Mouse (Mus musculus): Measurements from ENCODE around the gene Pgbd5. TPM values are rescaled to one million over a fixed set of nuclear protein-coding genes. Genes with fewer than 3 reads are reported as not detected.
"Not testable (repeated sequence)": the region's sequence is repeated elsewhere in the genome, so short reads cannot be mapped to it uniquely, and the experiment has no call there.

Gene Pgbd5
- total and polyA plus RNA-seq, 2 experiments from 2014 or later, result 13.5 to 77.0 TPM

DNA sequence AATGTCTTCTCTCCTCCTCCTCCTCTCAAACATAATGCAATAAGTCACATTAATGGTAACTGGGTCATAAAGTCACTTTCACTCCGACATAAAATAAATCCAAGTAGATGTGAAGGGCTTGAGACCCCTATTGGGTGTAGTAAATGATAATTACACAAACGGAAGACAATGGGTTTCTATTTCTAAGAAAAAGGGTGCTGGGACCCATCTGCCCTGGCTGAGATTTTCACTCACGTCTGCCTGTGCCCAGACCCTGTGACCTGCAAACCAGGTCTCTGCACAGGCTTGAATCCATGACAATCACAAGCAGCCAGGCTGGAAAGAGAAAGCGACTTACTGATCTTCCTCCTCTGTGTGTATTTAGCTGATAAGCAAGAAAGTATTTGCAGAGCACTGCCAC, 4.3 kb downstream of the Pgbd5 start:
- Histone ChIP-seq H3K36me3 (ENCODE audit: insufficient read depth, low read length) (no peaks in the 10 kb centered on the region), H3K4me1 (ENCODE audit: insufficient read depth, low read length) (peaks cover 23% of the 10 kb centered on the region), H3K9me3 (ENCODE audit: low read length) (no peaks in the 10 kb centered on the region), H3K4me3 (ENCODE audit: low read depth, low read length) (0 out of 2 replicates have a peak overlapping the region, but pooled peaks have one; percentile 85), H3K27me3 (ENCODE audit: insufficient read depth, low read length) (no peaks in the 10 kb centered on the region), H3K9ac (replicated peaks; ENCODE audit: low read length, poor library complexity, severe bottlenecking) (peak overlapping the region; percentile 48; the same call in 1 of the 2 replicates), H3K4me2 (ENCODE audit: low read depth, low read length, poor library complexity, severe bottlenecking) (peak overlapping the region; percentile 86), H3K27ac (ENCODE audit: low read depth, low read length) (peak overlapping the region; percentile 69)
- DNase-seq (ENCODE audit: low spot score) (no peak), ATAC-seq (ENCODE audit: low FRiP score) (no peak)
- no peak for TF ChIP-seq CTCF (IDR thresholded peaks at IDR 0.05)
- 51% methylated on average over 4 of the region's 4 CpGs for WGBS

DNA sequence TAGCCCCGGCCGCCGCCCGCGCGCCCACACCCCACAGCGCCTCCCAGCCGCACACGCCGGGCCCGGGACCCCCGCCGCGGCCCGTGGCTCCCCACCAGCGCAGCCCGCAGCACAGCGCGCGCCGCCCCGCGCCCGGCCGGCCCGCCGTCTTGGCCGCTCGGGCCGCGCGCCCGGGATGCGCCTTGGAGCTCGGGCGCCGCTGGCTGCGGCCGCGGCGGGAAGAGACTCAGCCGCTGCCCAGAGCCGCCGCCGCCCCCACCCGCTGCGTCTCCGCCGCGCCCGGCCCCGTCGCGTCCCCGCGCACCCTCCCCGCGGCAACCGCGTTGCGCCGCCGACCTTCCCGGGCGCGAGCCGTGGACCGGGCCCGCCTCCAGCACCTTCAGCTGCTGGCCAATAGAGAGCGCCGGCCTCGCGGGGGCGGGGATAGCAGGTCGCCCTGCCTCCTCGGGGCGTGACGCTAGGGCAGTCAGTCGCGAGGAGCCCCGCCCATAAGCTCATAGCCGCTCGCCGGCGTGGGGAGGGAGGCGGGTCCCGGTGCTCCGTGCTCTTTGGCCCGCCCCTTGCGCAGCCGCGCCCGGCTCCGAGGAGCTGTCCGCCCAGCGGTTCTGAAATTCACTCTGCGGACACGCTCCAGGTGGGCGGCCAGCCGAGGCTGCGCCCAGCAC, 5.2 kb downstream of the Pgbd5 start:
- peaks cover 23% of the 10 kb centered on the region for H3K4me1 ChIP-seq (ENCODE audit: insufficient read depth, low read length)
- peak overlapping the region; percentile 86 for H3K4me2 ChIP-seq (ENCODE audit: low read depth, low read length, poor library complexity, severe bottlenecking)
- no peaks in the 10 kb centered on the region for H3K27me3 ChIP-seq (ENCODE audit: insufficient read depth, low read length)
- H3K9me3 ChIP-seq (ENCODE audit: low read length), result no peaks in the 10 kb centered on the region
- under 1% methylated on average over 48 of the region's 101 CpGs for whole genome bisulfite sequencing
- peak; percentile 98 for DNase-seq (ENCODE audit: low spot score)
- H3K9ac ChIP-seq (replicated peaks; ENCODE audit: low read length, poor library complexity, severe bottlenecking), result peak overlapping the region; percentile 84
- peak overlapping the region; percentile 85 for H3K4me3 ChIP-seq (ENCODE audit: low read depth, low read length)
- H3K36me3 ChIP-seq (ENCODE audit: insufficient read depth, low read length), result no peaks in the 10 kb centered on the region
- TF ChIP-seq CTCF (IDR thresholded peaks at IDR 0.05), result peak; percentile 43; the same call in 1 of the 2 replicates
- peak overlapping the region; percentile 80 for H3K27ac ChIP-seq (ENCODE audit: low read depth, low read length)
- peak; percentile 96 for ATAC-seq (ENCODE audit: low FRiP score)

DNA sequence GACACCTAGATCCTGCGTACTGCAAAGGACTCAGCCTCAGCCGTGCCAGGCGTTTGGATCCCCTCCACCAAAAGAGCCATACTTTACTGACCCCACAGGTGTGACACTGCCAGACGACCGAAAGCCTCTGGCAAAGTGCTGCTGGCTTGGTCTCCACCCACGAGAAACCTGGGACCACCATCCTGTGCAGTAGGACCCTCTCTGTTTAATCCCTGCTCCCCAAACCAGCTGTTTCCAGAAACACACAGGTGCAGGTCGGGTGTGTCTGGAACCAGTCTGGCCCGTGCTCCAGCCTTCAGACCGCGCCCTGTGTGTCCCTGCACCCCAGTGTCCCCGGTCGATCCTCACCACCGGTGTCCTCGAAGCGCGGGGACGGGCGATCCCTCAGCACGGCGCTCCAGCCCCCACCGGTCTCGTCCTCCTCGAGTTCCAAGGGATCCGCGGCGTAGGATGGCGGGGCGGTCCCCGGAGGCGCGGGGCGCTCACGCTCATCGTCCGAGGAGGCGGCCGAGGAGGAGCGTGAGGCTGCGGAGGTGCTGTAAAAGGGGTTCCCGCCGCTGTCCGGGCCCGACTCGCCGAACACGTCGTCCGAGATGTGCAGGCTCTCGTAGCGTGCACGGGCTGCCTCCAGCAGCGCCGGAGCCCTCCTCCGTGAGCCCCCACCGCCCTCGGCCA, 5.9 kb downstream of the Pgbd5 start:
- H3K36me3 ChIP-seq (ENCODE audit: insufficient read depth, low read length), result no peaks in the 10 kb centered on the region
- H3K4me3 ChIP-seq (ENCODE audit: low read depth, low read length), result peak overlapping the region; percentile 85
- H3K27ac ChIP-seq (ENCODE audit: low read depth, low read length), result peak overlapping the region; percentile 80
- DNase-seq (ENCODE audit: low spot score) (no peak), ATAC-seq (ENCODE audit: low FRiP score) (peak; percentile 21; the same call in 1 of the 2 replicates)
- no peak for TF ChIP-seq CTCF (IDR thresholded peaks at IDR 0.05)
- 1% methylated on average over 55 of the region's 56 CpGs for WGBS
- no peaks in the 10 kb centered on the region for H3K9me3 ChIP-seq (ENCODE audit: low read length)
- peak overlapping the region; percentile 86 for H3K4me2 ChIP-seq (ENCODE audit: low read depth, low read length, poor library complexity, severe bottlenecking)
- H3K4me1 ChIP-seq (ENCODE audit: insufficient read depth, low read length), result peaks cover 23% of the 10 kb centered on the region
- no peaks in the 10 kb centered on the region for H3K27me3 ChIP-seq (ENCODE audit: insufficient read depth, low read length)
- peak overlapping the region; percentile 84 for H3K9ac ChIP-seq (replicated peaks; ENCODE audit: low read length, poor library complexity, severe bottlenecking)

DNA sequence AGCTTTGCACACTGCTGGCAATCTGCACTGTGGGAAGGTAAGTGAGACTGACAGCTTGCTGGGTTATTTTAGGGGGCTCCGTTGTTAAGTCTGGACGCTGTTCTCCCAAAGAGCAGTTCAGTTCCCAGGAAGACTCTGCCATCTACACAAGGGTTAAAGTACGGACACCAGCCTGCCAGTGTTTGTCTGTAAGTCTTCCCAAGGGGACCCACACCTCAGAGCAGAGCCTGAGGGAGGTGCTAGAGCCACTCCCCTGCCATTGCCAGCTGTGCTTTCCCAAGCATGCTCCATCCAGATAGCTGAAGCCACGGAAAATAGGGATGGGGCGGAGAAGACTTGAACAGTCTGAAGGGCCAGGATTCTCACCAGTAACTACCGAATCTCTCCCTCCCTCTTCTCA, 8.6 kb downstream of the Pgbd5 start:
- 52% methylated on average over 6 of the region's 6 CpGs for WGBS
- no peaks in the 10 kb centered on the region for H3K27me3 ChIP-seq (ENCODE audit: insufficient read depth, low read length)
- 0 out of 2 replicates have a peak overlapping the region, but pooled peaks have one; percentile 9 for H3K4me3 ChIP-seq (ENCODE audit: low read depth, low read length)
- H3K36me3 ChIP-seq (ENCODE audit: insufficient read depth, low read length), result no peaks in the 10 kb centered on the region
- DNase-seq (ENCODE audit: low spot score) (no peak), ATAC-seq (ENCODE audit: low FRiP score) (no peak)
- H3K9me3 ChIP-seq (ENCODE audit: low read length), result no peaks in the 10 kb centered on the region
- no peak overlapping the region; the same call in 1 of the 2 replicates for H3K9ac ChIP-seq (replicated peaks; ENCODE audit: low read length, poor library complexity, severe bottlenecking)
- H3K27ac ChIP-seq (ENCODE audit: low read depth, low read length), result no peak overlapping the region
- H3K4me2 ChIP-seq (ENCODE audit: low read depth, low read length, poor library complexity, severe bottlenecking), result peak overlapping the region; percentile 86
- peaks cover 23% of the 10 kb centered on the region for H3K4me1 ChIP-seq (ENCODE audit: insufficient read depth, low read length)
- TF ChIP-seq CTCF (IDR thresholded peaks at IDR 0.05), result no peak

DNA sequence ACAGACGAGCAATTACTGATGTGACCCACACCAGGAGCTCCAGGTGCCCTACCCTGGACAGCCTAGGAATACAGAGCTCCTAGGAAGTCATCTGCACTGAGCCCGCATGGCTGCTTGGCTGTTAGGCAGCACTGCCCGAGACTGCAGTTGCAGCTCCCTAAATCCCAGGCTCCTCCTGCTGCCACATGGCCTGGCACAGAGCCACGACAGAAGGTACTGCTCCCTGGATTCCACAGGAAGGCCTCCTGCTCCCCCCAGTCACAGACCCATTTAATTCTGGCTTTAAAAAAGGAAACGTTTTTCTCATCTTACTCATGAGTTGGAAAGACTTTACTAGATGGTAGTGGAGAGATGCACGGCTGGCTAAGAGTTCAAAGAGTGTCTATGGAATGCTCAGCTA, 10.0 kb downstream of the Pgbd5 start:
- no peaks in the 10 kb centered on the region for H3K27me3 ChIP-seq (ENCODE audit: insufficient read depth, low read length)
- no peak overlapping the region for H3K4me2 ChIP-seq (ENCODE audit: low read depth, low read length, poor library complexity, severe bottlenecking)
- no peaks in the 10 kb centered on the region for H3K9me3 ChIP-seq (ENCODE audit: low read length)
- no peak for ATAC-seq (ENCODE audit: low FRiP score)
- H3K9ac ChIP-seq (replicated peaks; ENCODE audit: low read length, poor library complexity, severe bottlenecking), result no peak overlapping the region
- DNase-seq (ENCODE audit: low spot score), result peak; percentile 55
- H3K27ac ChIP-seq (ENCODE audit: low read depth, low read length), result no peak overlapping the region
- TF ChIP-seq CTCF (IDR thresholded peaks at IDR 0.05), result no peak
- peaks cover 23% of the 10 kb centered on the region for H3K4me1 ChIP-seq (ENCODE audit: insufficient read depth, low read length)
- H3K36me3 ChIP-seq (ENCODE audit: insufficient read depth, low read length), result no peaks in the 10 kb centered on the region
- no peak overlapping the region for H3K4me3 ChIP-seq (ENCODE audit: low read depth, low read length)
- 51% methylated on average over 6 of the region's 6 CpGs for WGBS

DNA sequence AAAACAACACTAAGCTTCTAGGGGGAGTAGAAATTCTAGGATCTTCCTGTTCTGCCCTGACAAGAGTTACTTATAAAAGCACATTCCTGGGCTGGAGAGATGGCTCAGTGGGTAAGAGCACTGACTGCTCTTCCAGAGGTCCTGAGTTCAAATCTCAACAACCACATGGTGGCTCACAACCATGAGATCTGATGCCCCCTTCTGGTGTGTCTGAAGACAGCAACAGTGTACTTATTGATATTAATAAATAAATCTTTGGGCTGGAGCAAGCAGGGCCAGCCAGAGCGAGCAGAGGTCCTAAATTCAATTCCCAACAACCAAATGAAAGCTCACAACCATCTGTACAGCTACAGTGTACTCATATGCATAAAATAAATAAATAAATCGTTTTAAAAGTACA, 10.7 kb downstream of the Pgbd5 start:
- not testable (repeated sequence) for H3K27me3 ChIP-seq (ENCODE audit: insufficient read depth, low read length); ATAC-seq (ENCODE audit: low FRiP score); H3K9ac ChIP-seq (replicated peaks; ENCODE audit: low read length, poor library complexity, severe bottlenecking); H3K4me3 ChIP-seq (ENCODE audit: low read depth, low read length); H3K9me3 ChIP-seq (ENCODE audit: low read length); DNase-seq (ENCODE audit: low spot score); H3K36me3 ChIP-seq (ENCODE audit: insufficient read depth, low read length); H3K4me2 ChIP-seq (ENCODE audit: low read depth, low read length, poor library complexity, severe bottlenecking); H3K27ac ChIP-seq (ENCODE audit: low read depth, low read length)
- 66% methylated on average over 2 of the region's 2 CpGs for WGBS
- H3K4me1 ChIP-seq (ENCODE audit: insufficient read depth, low read length), result peaks cover 23% of the 10 kb centered on the region
- TF ChIP-seq CTCF (IDR thresholded peaks at IDR 0.05), result peak; percentile 14; the same call in 1 of the 2 replicates
